Comparison of ENCODE assay signal across 10 mouse cellular contexts in genomic region chr3:51708375-51708745, GRCm38 (mm10). TPM values are rescaled to one million over a fixed set of nuclear protein-coding genes. Genes with fewer than 3 reads are reported as not detected.
DNase-seq lines count a peak whose midpoint lies in the region; ATAC-seq and TF ChIP-seq lines count a peak whose summit lies in the region.
"Had no signal": no experiment of that assay in that cellular context is flagged by ENCODE, and none has a peak within 500 bp of the region (broad histone marks: within the 10 kb centered on the region; RNA-seq: fewer than 3 reads in every experiment).

No protein-coding gene starts in this region.

- H3K9ac ChIP-seq in heart, embryonic 12.5 days, result no peak overlapping the region
- no peak overlapping the region for H3K9ac ChIP-seq in lung, embryonic 16.5 days (ENCODE audit: low read length)
- no peak overlapping the region for H3K9ac ChIP-seq in hindbrain, embryonic 14.5 days

- H3K9me3 ChIP-seq in heart, embryonic 12.5 days (replicated peaks), result no peaks in the 10 kb centered on the region
- peaks cover 2% of the 10 kb centered on the region; the same call in 1 of the 2 replicates for H3K9me3 ChIP-seq in lung, embryonic 16.5 days (ENCODE audit: control insufficient read depth, low read length)
- no peaks in the 10 kb centered on the region for H3K9me3 ChIP-seq in hindbrain, embryonic 14.5 days (ENCODE audit: control insufficient read depth, low read length)

- no peak for DNase-seq in heart, postnatal 25 days (ENCODE audit: low spot score)
- DNase-seq in lung, postnatal 36 days, result no peak
- DNase-seq in hindbrain, embryonic 14.5 days (ENCODE audit: low spot score), result no peak
- no peak for DNase-seq in layer of hippocampus, adult 8-10 months (ENCODE audit: low spot score in 2 of 2)

- peak overlapping the region; percentile 74 for H3K4me2 ChIP-seq in heart, embryonic 12.5 days
- H3K4me2 ChIP-seq in lung, embryonic 16.5 days (ENCODE audit: low read depth, low read length), result no peak overlapping the region
- no peak overlapping the region for H3K4me2 ChIP-seq in hindbrain, embryonic 14.5 days (replicated peaks)

- intact Hi-C loops in heart, postnatal 25 days (cut with DNase I), result no loop called here

- peak overlapping the region; percentile 99 for H3K27ac ChIP-seq in heart, embryonic 12.5 days (ENCODE audit: poor library complexity, severe bottlenecking)
- peak overlapping the region; percentile 90 for H3K27ac ChIP-seq in lung, embryonic 16.5 days (ENCODE audit: low read length)
- peak overlapping the region; percentile 71; the same call in 1 of the 2 replicates for H3K27ac ChIP-seq in hindbrain, embryonic 14.5 days
- H3K27ac ChIP-seq in olfactory bulb, adult 2 months (ENCODE audit: insufficient read depth, low read depth, low read length), result peak overlapping the region; percentile 16; the same call in 1 of the 2 replicates

- TF ChIP-seq CTCF in olfactory bulb, adult 2 months (IDR thresholded peaks at IDR 0.05; ENCODE audit: insufficient read depth, low read depth, low read length), result no peak

- ATAC-seq in heart, embryonic 12.5 days (ENCODE audit: insufficient number of reproducible peaks, low FRiP score), result peak; percentile 14; the same call in 1 of the 2 replicates
- no peak for ATAC-seq in lung, embryonic 16.5 days (ENCODE audit: low read depth)
- ATAC-seq in hindbrain, embryonic 14.5 days (ENCODE audit: low FRiP score), result no peak
- ATAC-seq in erythroblast, adult 5-6 weeks (replicated peaks; ENCODE audit: low FRiP score, poor library complexity, severe bottlenecking), result no peak

- H3K36me3 ChIP-seq in heart, embryonic 12.5 days, result no peaks in the 10 kb centered on the region
- H3K36me3 ChIP-seq in lung, embryonic 16.5 days (ENCODE audit: control insufficient read depth, insufficient read depth, low read length), result no peaks in the 10 kb centered on the region
- H3K36me3 ChIP-seq in hindbrain, embryonic 14.5 days (replicated peaks; ENCODE audit: control insufficient read depth, insufficient read depth), result no peaks in the 10 kb centered on the region

- H3K4me1 ChIP-seq in heart, embryonic 12.5 days (replicated peaks), result peaks cover 47% of the 10 kb centered on the region
- peaks cover 23% of the 10 kb centered on the region for H3K4me1 ChIP-seq in lung, embryonic 16.5 days (replicated peaks; ENCODE audit: control insufficient read depth, insufficient read depth, low read length)
- H3K4me1 ChIP-seq in hindbrain, embryonic 14.5 days (replicated peaks; ENCODE audit: control insufficient read depth, insufficient read depth, low read length), result peaks cover 14% of the 10 kb centered on the region; the same call in 1 of the 2 replicates
- peaks cover 13% of the 10 kb centered on the region for H3K4me1 ChIP-seq in olfactory bulb, adult 2 months (ENCODE audit: control insufficient read depth, insufficient read depth, low read length)

- H3K4me3 ChIP-seq in heart, embryonic 12.5 days, result peak overlapping the region; percentile 40; the same call in 1 of the 2 replicates
- no peak overlapping the region for H3K4me3 ChIP-seq in lung, embryonic 16.5 days (ENCODE audit: low read length)
- no peak overlapping the region for H3K4me3 ChIP-seq in hindbrain, embryonic 14.5 days (replicated peaks; ENCODE audit: low read length)
- H3K4me3 ChIP-seq in olfactory bulb, adult 2 months (ENCODE audit: insufficient read depth, low read depth, low read length), result no peak overlapping the region

- TF ChIP-seq POLR2A in olfactory bulb, adult 2 months (IDR thresholded peaks at IDR 0.05; ENCODE audit: insufficient read depth, low read depth, low read length), result no peak

- H3K27me3 ChIP-seq in heart, embryonic 12.5 days (replicated peaks), result no peaks in the 10 kb centered on the region
- no peaks in the 10 kb centered on the region for H3K27me3 ChIP-seq in lung, embryonic 16.5 days (ENCODE audit: control insufficient read depth, insufficient read depth, low read depth, low read length)
- no peaks in the 10 kb centered on the region for H3K27me3 ChIP-seq in hindbrain, embryonic 14.5 days (ENCODE audit: control insufficient read depth, insufficient read depth, low read length)
- H3K27me3 ChIP-seq: CH12.LX had no signal

- 38% methylated on average over 1 of the region's 1 CpGs for WGBS in heart, embryonic 12.5 days
- 28% methylated on average over 1 of the region's 1 CpGs for WGBS in lung, embryonic 16.5 days
- WGBS in hindbrain, embryonic 14.5 days, result 59% methylated on average over 1 of the region's 1 CpGs
- 37% methylated on average over 1 of the region's 1 CpGs for WGBS in olfactory bulb, adult 2 months

RNA-seq across cellular contexts. Expression of gene Mgst2, which starts 48.2 kb away (rescaled TPM):
- 1.2 and 2.5 TPM in 2 replicates for polyA plus RNA-seq in heart, embryonic 12.5 days (2016; fragmentation: Nextera tagmentation; extraction: Ambion mirVana)
- total RNA-seq in heart, postnatal 25 days (2021), result under 1 TPM; 0.48 to 0.60 TPM
- polyA plus RNA-seq in lung, embryonic 16.5 days (2015; fragmentation: Nextera tagmentation; extraction: Ambion mirVana), result 5.4 and 6.9 TPM in 2 replicates
- polyA plus RNA-seq in hindbrain, embryonic 14.5 days (2014; fragmentation: Nextera tagmentation; extraction: Ambion mirVana), result 0.52 and 0.82 TPM in 2 replicates
- polyA plus RNA-seq in olfactory bulb, adult 2 months (2012; ENCODE audit: insufficient read depth, insufficient read length, low replicate concordance, missing spikeins), result not detected in 2 replicates
- 52.9 and 77.0 TPM in 2 replicates for total RNA-seq in erythroblast, adult 5-6 weeks (2015; ENCODE audit: low replicate concordance)
- total RNA-seq in erythroblast, adult 5-6 weeks (2017; ENCODE audit: low replicate concordance), result 10.2 and 19.8 TPM in 2 replicates
- 1 to 10 TPM in 1 of 4 experiments, under 1 TPM in 1, not detected in 2; 0.61 to 1.4 TPM for total RNA-seq in layer of hippocampus, adult 8-10 months (2022)
- total RNA-seq: layer of hippocampus, postnatal 25 days had no signal

Comparison
In these comparisons a context has a peak if more than half of its experiments do, and no peak if none do; other contexts are left out.
1. H3K27ac ChIP-seq: peak in every context shown above with its lines; median percentile 99 in heart, embryonic 12.5 days; 90 in lung, embryonic 16.5 days; 71 in hindbrain, embryonic 14.5 days; 16 in olfactory bulb, adult 2 months.